Mouse (Mus musculus) urinary bladder, postnatal 25 days (tissue): ENCODE measurements around the gene Rcvrn.

Experiments
- DNase-seq: peaks from one replicate; pipeline ENCODE4 v3.0.0; 2022; ENCODE audit warnings: low spot score

Gene Rcvrn

GRCm38 (mm10) chr11:67694703-67695376 lies at the start of gene Rcvrn:
Rcvrn (plus strand) TSS chr11:67695326.
- DNase-seq: no peak

GRCm38 (mm10) chr11:67647745-67648144 lies 47.4 kb upstream of the Rcvrn start:
- DNase-seq: peak; percentile 73

GRCm38 (mm10) chr11:67648651-67649407 lies 46.3 kb upstream of the Rcvrn start:
- no peak for DNase-seq

GRCm38 (mm10) chr11:67649971-67650707 lies 45.0 kb upstream of the Rcvrn start:
- no peak for DNase-seq

- no peak for DNase-seq
These were observed 43.4 kb upstream of the Rcvrn start for GRCm38 (mm10) chr11:67651731-67652130.

- DNase-seq: no peak
These were observed 42.8 kb upstream of the Rcvrn start for GRCm38 (mm10) chr11:67652194-67652892.

GRCm38 (mm10) chr11:67652893-67653255 lies 42.3 kb upstream of the Rcvrn start:
- DNase-seq: no peak

- DNase-seq: no peak
These were observed 41.5 kb upstream of the Rcvrn start for GRCm38 (mm10) chr11:67653521-67654090.

GRCm38 (mm10) chr11:67654514-67654913 lies 40.6 kb upstream of the Rcvrn start:
- no peak for DNase-seq

GRCm38 (mm10) chr11:67655236-67655959 lies 39.7 kb upstream of the Rcvrn start:
- DNase-seq: no peak

GRCm38 (mm10) chr11:67656366-67656765 lies 38.8 kb upstream of the Rcvrn start:
- no peak for DNase-seq

GRCm38 (mm10) chr11:67656811-67657210 lies 38.3 kb upstream of the Rcvrn start:
- no peak for DNase-seq

- DNase-seq: peak; percentile 22
These were observed 37.3 kb upstream of the Rcvrn start for GRCm38 (mm10) chr11:67657685-67658382.

- DNase-seq: no peak
These were observed 33.7 kb upstream of the Rcvrn start for GRCm38 (mm10) chr11:67661465-67661864.

GRCm38 (mm10) chr11:67663437-67663836 lies 31.7 kb upstream of the Rcvrn start:
- DNase-seq: no peak

- DNase-seq: no peak
These were observed 30.9 kb upstream of the Rcvrn start for GRCm38 (mm10) chr11:67664261-67664660.

GRCm38 (mm10) chr11:67664918-67665317 lies 30.2 kb upstream of the Rcvrn start:
- no peak for DNase-seq

- DNase-seq: no peak
These were observed 29.0 kb upstream of the Rcvrn start for GRCm38 (mm10) chr11:67666129-67666528.

- DNase-seq: no peak
These were observed 27.4 kb upstream of the Rcvrn start for GRCm38 (mm10) chr11:67667531-67668332.
